Mouse (Mus musculus): ENCODE measurements around the gene Wdr64. TPM values are rescaled to one million over a fixed set of nuclear protein-coding genes. Genes with fewer than 3 reads are reported as not detected.
A peak's percentile ranks its signal among the peaks of the same experiment; 100 is the strongest.

Wdr64 gene
- total and polyA plus RNA-seq, 3 experiments, result not detected

GRCm38 (mm10) chr1:175725771-175726170 is 27.4 kb downstream of the Wdr64 start:
- no peak for DNase-seq

- DNase-seq, result no peak
These were observed 56.4 kb downstream of the Wdr64 start for GRCm38 (mm10) chr1:175754576-175755364.

GRCm38 (mm10) chr1:175794668-175795067 is 96.3 kb downstream of the Wdr64 start:
- peak; percentile 1 for DNase-seq

GRCm38 (mm10) chr1:175808356-175808755 is 110.0 kb downstream of the Wdr64 start:
- no peak for DNase-seq

- DNase-seq, result no peak
These were observed 113.2 kb downstream of the Wdr64 start for GRCm38 (mm10) chr1:175811625-175812024.

- DNase-seq, result no peak
These were observed 125.5 kb downstream of the Wdr64 start for GRCm38 (mm10) chr1:175823815-175824438.

GRCm38 (mm10) chr1:175828539-175828938 is 130.1 kb downstream of the Wdr64 start:
- DNase-seq, result no peak

GRCm38 (mm10) chr1:175829220-175829619 is 130.8 kb downstream of the Wdr64 start:
- DNase-seq, result no peak

- no peak for DNase-seq
These were observed 157.1 kb downstream of the Wdr64 start for GRCm38 (mm10) chr1:175855515-175855914.

Other genes starting within 250 kb of the Wdr64 start
- 10 to 100 TPM; 22.3 TPM for gene Rgs7, start 206.1 kb upstream of the Wdr64 start, total RNA-seq (2021)
- 2.1 and 2.7 TPM in 2 replicates for gene Rgs7, start 206.1 kb upstream of the Wdr64 start, polyA plus RNA-seq (2012; rRNA removed)
- under 1 TPM; 0.59 to 0.84 TPM for gene Kmo, start 78.2 kb upstream of the Wdr64 start, total RNA-seq (2021)
- 0.07 TPM in 1 of 2 replicates, not detected in the other for gene Kmo, start 78.2 kb upstream of the Wdr64 start, polyA plus RNA-seq (2012; rRNA removed)
- gene Fh1, start 73.0 kb upstream of the Wdr64 start, total RNA-seq (2021), result 100 to 1,000 TPM; 218 to 258 TPM
- 20.5 and 23.8 TPM in 2 replicates for gene Fh1, start 73.0 kb upstream of the Wdr64 start, polyA plus RNA-seq (2012; rRNA removed)
- 10 to 100 TPM; 10.9 to 17.2 TPM for gene Opn3, start 5.8 kb upstream of the Wdr64 start, total RNA-seq (2021)
- 8.3 and 9.5 TPM in 2 replicates for gene Opn3, start 5.8 kb upstream of the Wdr64 start, polyA plus RNA-seq (2012; rRNA removed)
- 1 to 10 TPM; 7.3 to 8.0 TPM for gene Chml, start 5.7 kb upstream of the Wdr64 start, total RNA-seq (2021)
- gene Chml, start 5.7 kb upstream of the Wdr64 start, polyA plus RNA-seq (2012; rRNA removed), result 62.7 and 91.6 TPM in 2 replicates
- 1 to 10 TPM; 1.1 to 1.2 TPM for gene Exo1, start 182.0 kb downstream of the Wdr64 start, total RNA-seq (2021)
- gene Exo1, start 182.0 kb downstream of the Wdr64 start, polyA plus RNA-seq (2012; rRNA removed), result 0.03 and 0.12 TPM in 2 replicates
- gene Gm38100, start 221.7 kb downstream of the Wdr64 start, total RNA-seq (2021), result not detected
- not detected in 2 replicates for gene Gm38100, start 221.7 kb downstream of the Wdr64 start, polyA plus RNA-seq (2012; rRNA removed)

Data from adrenal gland, adult 2 months (tissue).